Mouse (Mus musculus): ENCODE measurements around the gene Gm21860.
A peak's percentile ranks its signal among the peaks of the same experiment; 100 is the strongest.
"Not testable (repeated sequence)": the region's sequence is repeated elsewhere in the genome, so short reads cannot be mapped to it uniquely, and the experiment has no call there.

Gene Gm21860

GRCm38 (mm10) chrY:90732101-90732542 is 22.5 kb downstream of the Gm21860 start:
- DNase-seq (ENCODE audit: low spot score in 2 of 2) = not testable (repeated sequence)

GRCm38 (mm10) chrY:90731593-90731955 is 23.0 kb downstream of the Gm21860 start:
- not testable (repeated sequence) for DNase-seq (ENCODE audit: low spot score in 2 of 2)

- peak; percentile 18 to 94 for DNase-seq (ENCODE audit: low spot score in 2 of 2)
Measured at GRCm38 (mm10) chrY:90730908-90731592, 23.6 kb downstream of the Gm21860 start.

GRCm38 (mm10) chrY:90729816-90730303 is 24.8 kb downstream of the Gm21860 start:
- not testable (repeated sequence) for DNase-seq (ENCODE audit: low spot score in 2 of 2)

GRCm38 (mm10) chrY:90728905-90729256 is 25.7 kb downstream of the Gm21860 start:
- DNase-seq (ENCODE audit: low spot score in 2 of 2) = peak in 1 of 2 experiments; percentile 84

- peak; percentile 22 to 79 for DNase-seq (ENCODE audit: low spot score in 2 of 2)
Measured at GRCm38 (mm10) chrY:90728251-90728904, 26.2 kb downstream of the Gm21860 start.

- DNase-seq (ENCODE audit: low spot score in 2 of 2) = peak in 1 of 2 experiments; percentile 66
Measured at GRCm38 (mm10) chrY:90727121-90727908, 27.3 kb downstream of the Gm21860 start.

- DNase-seq (ENCODE audit: low spot score in 2 of 2) = not testable (repeated sequence)
Measured at GRCm38 (mm10) chrY:90725701-90726451, 28.7 kb downstream of the Gm21860 start.

- not testable (repeated sequence) for DNase-seq (ENCODE audit: low spot score in 2 of 2)
Measured at GRCm38 (mm10) chrY:90725166-90725565, 29.5 kb downstream of the Gm21860 start.

GRCm38 (mm10) chrY:90724014-90724709 is 30.5 kb downstream of the Gm21860 start:
- DNase-seq (ENCODE audit: low spot score in 2 of 2) = not testable (repeated sequence)

- peak; percentile 33 to 88 for DNase-seq (ENCODE audit: low spot score in 2 of 2)
Measured at GRCm38 (mm10) chrY:90723336-90723987, 31.2 kb downstream of the Gm21860 start.

GRCm38 (mm10) chrY:90720505-90720904 is 34.1 kb downstream of the Gm21860 start:
- not testable (repeated sequence) for DNase-seq (ENCODE audit: low spot score in 2 of 2)

GRCm38 (mm10) chrY:90719403-90720232 is 35.0 kb downstream of the Gm21860 start:
- not testable (repeated sequence) for DNase-seq (ENCODE audit: low spot score in 2 of 2)

- DNase-seq (ENCODE audit: low spot score in 2 of 2) = peak; percentile 49 to 93
Measured at GRCm38 (mm10) chrY:90718583-90719402, 35.8 kb downstream of the Gm21860 start.

GRCm38 (mm10) chrY:90718021-90718420 is 36.6 kb downstream of the Gm21860 start:
- peak in 1 of 2 experiments; percentile 41 for DNase-seq (ENCODE audit: low spot score in 2 of 2)

- DNase-seq (ENCODE audit: low spot score in 2 of 2) = peak; percentile 17 to 69
Measured at GRCm38 (mm10) chrY:90717496-90717895, 37.1 kb downstream of the Gm21860 start.

All from urinary bladder, postnatal 4 days (tissue).